Mouse (Mus musculus): ENCODE measurements around the gene Scamp3. TPM values are rescaled to one million over a fixed set of nuclear protein-coding genes. Genes with fewer than 3 reads are reported as not detected.

The Scamp3 gene
- polyA plus RNA-seq (2014; fragmentation: Nextera tagmentation; extraction: Ambion mirVana), result 104 and 123 TPM in 2 replicates

GRCm38 (mm10) chr3:89177242-89178106, at the start of gene Scamp3:
Gene Scamp3 (plus strand): TSS chr3:89177473.
- under 1% methylated on average over 43 of the region's 43 CpGs for WGBS
- peak within 1 kb of the TSS; percentile 74 for H3K9ac ChIP-seq (replicated peaks; ENCODE audit: low read length)
- peak within 1 kb of the TSS; percentile 62 for H3K4me3 ChIP-seq (replicated peaks; ENCODE audit: low read depth, low read length)
- H3K9me3 ChIP-seq (ENCODE audit: control insufficient read depth, low read length), result no peaks in the 10 kb centered on the region
- H3K27me3 ChIP-seq (ENCODE audit: control insufficient read depth, insufficient read depth, low read length), result no peaks in the 10 kb centered on the region
- H3K4me1 ChIP-seq (ENCODE audit: control insufficient read depth, insufficient read depth, low read length), result peaks cover 10% of the 10 kb centered on the region
- H3K4me2 ChIP-seq (ENCODE audit: low read length), result peak within 1 kb of the TSS; percentile 96
- ATAC-seq (ENCODE audit: low FRiP score, low TSS enrichment) (peak; percentile 95), DNase-seq (peak; percentile 97)
- peak within 1 kb of the TSS; percentile 69 for H3K27ac ChIP-seq (replicated peaks; ENCODE audit: low read depth, low read length)
- H3K36me3 ChIP-seq (ENCODE audit: control insufficient read depth, insufficient read depth, low read length), result peaks cover 79% of the 10 kb centered on the region

- DNase-seq, result no peak
- Histone ChIP-seq H3K9me3 (ENCODE audit: control insufficient read depth, low read length) (no peaks in the 10 kb centered on the region), H3K9ac (replicated peaks; ENCODE audit: low read length) (no peak overlapping the region), H3K4me3 (replicated peaks; ENCODE audit: low read depth, low read length) (no peak overlapping the region), H3K27ac (replicated peaks; ENCODE audit: low read depth, low read length) (no peak overlapping the region), H3K4me2 (ENCODE audit: low read length) (no peak overlapping the region), H3K4me1 (ENCODE audit: control insufficient read depth, insufficient read depth, low read length) (no peaks in the 10 kb centered on the region), H3K27me3 (ENCODE audit: control insufficient read depth, insufficient read depth, low read length) (no peaks in the 10 kb centered on the region), H3K36me3 (ENCODE audit: control insufficient read depth, insufficient read depth, low read length) (no peaks in the 10 kb centered on the region)
- 84% methylated on average over 3 of the region's 3 CpGs for WGBS
- ATAC-seq (ENCODE audit: low FRiP score, low TSS enrichment), result no peak
Measured at GRCm38 (mm10) chr3:89129908-89130307, 47.4 kb upstream of the Scamp3 start.

GRCm38 (mm10) chr3:89131816-89132215, 45.5 kb upstream of the Scamp3 start:
- no peak for ATAC-seq (ENCODE audit: low FRiP score, low TSS enrichment)
- peak overlapping the region; percentile 58 for H3K4me2 ChIP-seq (ENCODE audit: low read length)
- no peak overlapping the region for H3K27ac ChIP-seq (replicated peaks; ENCODE audit: low read depth, low read length)
- peak overlapping the region; percentile 37; the same call in 1 of the 2 replicates for H3K9ac ChIP-seq (replicated peaks; ENCODE audit: low read length)
- no peaks in the 10 kb centered on the region for H3K9me3 ChIP-seq (ENCODE audit: control insufficient read depth, low read length)
- 46% methylated on average over 4 of the region's 4 CpGs for WGBS
- no peak for DNase-seq
- no peak overlapping the region; the same call in 1 of the 2 replicates for H3K4me3 ChIP-seq (replicated peaks; ENCODE audit: low read depth, low read length)
- no peaks in the 10 kb centered on the region for H3K4me1 ChIP-seq (ENCODE audit: control insufficient read depth, insufficient read depth, low read length)
- H3K36me3 ChIP-seq (ENCODE audit: control insufficient read depth, insufficient read depth, low read length), result no peaks in the 10 kb centered on the region
- no peaks in the 10 kb centered on the region for H3K27me3 ChIP-seq (ENCODE audit: control insufficient read depth, insufficient read depth, low read length)

GRCm38 (mm10) chr3:89132285-89133062, 44.8 kb upstream of the Scamp3 start:
- Histone ChIP-seq H3K9me3 (ENCODE audit: control insufficient read depth, low read length) (no peaks in the 10 kb centered on the region), H3K4me2 (ENCODE audit: low read length) (peak overlapping the region; percentile 58), H3K4me1 (ENCODE audit: control insufficient read depth, insufficient read depth, low read length) (no peaks in the 10 kb centered on the region), H3K9ac (replicated peaks; ENCODE audit: low read length) (peak overlapping the region; percentile 37; the same call in 1 of the 2 replicates), H3K4me3 (replicated peaks; ENCODE audit: low read depth, low read length) (peak overlapping the region; percentile 32), H3K36me3 (ENCODE audit: control insufficient read depth, insufficient read depth, low read length) (no peaks in the 10 kb centered on the region), H3K27ac (replicated peaks; ENCODE audit: low read depth, low read length) (no peak overlapping the region), H3K27me3 (ENCODE audit: control insufficient read depth, insufficient read depth, low read length) (no peaks in the 10 kb centered on the region)
- DNase-seq (peak; percentile 66), ATAC-seq (ENCODE audit: low FRiP score, low TSS enrichment) (no peak)
- WGBS, result 15% methylated on average over 30 of the region's 30 CpGs

GRCm38 (mm10) chr3:89133063-89133450, 44.2 kb upstream of the Scamp3 start:
- H3K9ac ChIP-seq (replicated peaks; ENCODE audit: low read length), result no peak overlapping the region
- WGBS, result 85% methylated on average over 7 of the region's 7 CpGs
- H3K36me3 ChIP-seq (ENCODE audit: control insufficient read depth, insufficient read depth, low read length), result no peaks in the 10 kb centered on the region
- no peaks in the 10 kb centered on the region for H3K27me3 ChIP-seq (ENCODE audit: control insufficient read depth, insufficient read depth, low read length)
- no peak overlapping the region for H3K27ac ChIP-seq (replicated peaks; ENCODE audit: low read depth, low read length)
- no peak for DNase-seq
- no peaks in the 10 kb centered on the region for H3K9me3 ChIP-seq (ENCODE audit: control insufficient read depth, low read length)
- H3K4me2 ChIP-seq (ENCODE audit: low read length), result no peak overlapping the region
- H3K4me3 ChIP-seq (replicated peaks; ENCODE audit: low read depth, low read length), result no peak overlapping the region
- no peak for ATAC-seq (ENCODE audit: low FRiP score, low TSS enrichment)
- H3K4me1 ChIP-seq (ENCODE audit: control insufficient read depth, insufficient read depth, low read length), result no peaks in the 10 kb centered on the region

GRCm38 (mm10) chr3:89133752-89134151, 43.5 kb upstream of the Scamp3 start:
- no peak overlapping the region for H3K4me3 ChIP-seq (replicated peaks; ENCODE audit: low read depth, low read length)
- H3K36me3 ChIP-seq (ENCODE audit: control insufficient read depth, insufficient read depth, low read length), result no peaks in the 10 kb centered on the region
- WGBS, result 89% methylated on average over 1 of the region's 1 CpGs
- H3K4me2 ChIP-seq (ENCODE audit: low read length), result no peak overlapping the region
- DNase-seq, result no peak
- no peak for ATAC-seq (ENCODE audit: low FRiP score, low TSS enrichment)
- no peaks in the 10 kb centered on the region for H3K9me3 ChIP-seq (ENCODE audit: control insufficient read depth, low read length)
- H3K4me1 ChIP-seq (ENCODE audit: control insufficient read depth, insufficient read depth, low read length), result no peaks in the 10 kb centered on the region
- H3K27ac ChIP-seq (replicated peaks; ENCODE audit: low read depth, low read length), result no peak overlapping the region
- no peaks in the 10 kb centered on the region for H3K27me3 ChIP-seq (ENCODE audit: control insufficient read depth, insufficient read depth, low read length)
- H3K9ac ChIP-seq (replicated peaks; ENCODE audit: low read length), result no peak overlapping the region

- Histone ChIP-seq H3K4me1 (ENCODE audit: control insufficient read depth, insufficient read depth, low read length) (no peaks in the 10 kb centered on the region), H3K27ac (replicated peaks; ENCODE audit: low read depth, low read length) (no peak within 1 kb of the TSS), H3K9ac (replicated peaks; ENCODE audit: low read length) (no peak within 1 kb of the TSS), H3K4me2 (ENCODE audit: low read length) (no peak within 1 kb of the TSS), H3K27me3 (ENCODE audit: control insufficient read depth, insufficient read depth, low read length) (no peaks in the 10 kb centered on the region), H3K9me3 (ENCODE audit: control insufficient read depth, low read length) (no peaks in the 10 kb centered on the region), H3K36me3 (ENCODE audit: control insufficient read depth, insufficient read depth, low read length) (no peaks in the 10 kb centered on the region), H3K4me3 (replicated peaks; ENCODE audit: low read depth, low read length) (no peak within 1 kb of the TSS)
- ATAC-seq (ENCODE audit: low FRiP score, low TSS enrichment) (no peak), DNase-seq (no peak)
- WGBS, result 59% methylated on average over 3 of the region's 3 CpGs
Measured at GRCm38 (mm10) chr3:89135958-89136357, 41.3 kb upstream of the Scamp3 start, which contains the start of gene Pklr. Gene Pklr (plus strand): TSS chr3:89136142.

GRCm38 (mm10) chr3:89136365-89136764, 40.9 kb upstream of the Scamp3 start:
- DNase-seq, result no peak
- Histone ChIP-seq H3K4me1 (ENCODE audit: control insufficient read depth, insufficient read depth, low read length) (no peaks in the 10 kb centered on the region), H3K4me3 (replicated peaks; ENCODE audit: low read depth, low read length) (no peak overlapping the region), H3K9me3 (ENCODE audit: control insufficient read depth, low read length) (no peaks in the 10 kb centered on the region), H3K36me3 (ENCODE audit: control insufficient read depth, insufficient read depth, low read length) (no peaks in the 10 kb centered on the region), H3K27me3 (ENCODE audit: control insufficient read depth, insufficient read depth, low read length) (no peaks in the 10 kb centered on the region), H3K9ac (replicated peaks; ENCODE audit: low read length) (no peak overlapping the region), H3K27ac (replicated peaks; ENCODE audit: low read depth, low read length) (no peak overlapping the region), H3K4me2 (ENCODE audit: low read length) (no peak overlapping the region)
- 42% methylated on average over 9 of the region's 9 CpGs for WGBS
- no peak for ATAC-seq (ENCODE audit: low FRiP score, low TSS enrichment)
